Mouse (Mus musculus): Measurements from ENCODE around the gene Eaf2. TPM values are rescaled to one million over a fixed set of nuclear protein-coding genes. Genes with fewer than 3 reads are reported as not detected.

The Eaf2 gene
- total RNA-seq, 4 experiments from 2014 or later = 0.67 TPM; not detected in 3

- no peak for DNase-seq (ENCODE audit: low spot score in 2 of 2)
These were observed 104.5 kb downstream of the Eaf2 start for GRCm38 (mm10) chr16:36770191-36770771.

DNA sequence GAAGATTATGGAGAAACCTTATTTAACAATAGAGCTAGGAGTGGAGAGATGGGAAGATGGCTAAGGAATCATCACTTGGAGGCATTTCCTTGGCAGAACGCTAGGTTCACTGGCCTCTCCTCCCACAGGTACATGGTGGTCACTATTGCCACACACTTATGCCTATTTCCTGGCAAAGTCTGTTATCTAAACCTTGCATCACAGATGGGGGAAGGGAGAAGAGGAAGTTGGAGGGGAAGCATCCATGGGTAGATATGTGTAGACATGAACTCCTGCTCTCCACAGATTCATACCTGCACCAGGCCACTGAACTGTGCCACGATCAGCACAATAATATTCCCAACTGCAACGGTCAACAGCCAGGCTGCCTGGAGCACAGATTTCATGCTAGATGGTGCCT lies 122.8 kb downstream of the Eaf2 start:
- no peak for DNase-seq (ENCODE audit: low spot score in 2 of 2)

- no peak for DNase-seq (ENCODE audit: low spot score in 2 of 2)
These were observed 127.0 kb downstream of the Eaf2 start for GRCm38 (mm10) chr16:36747767-36748166.

- no peak for DNase-seq (ENCODE audit: low spot score in 2 of 2)
These were observed 127.7 kb downstream of the Eaf2 start for GRCm38 (mm10) chr16:36747068-36747467.

DNA sequence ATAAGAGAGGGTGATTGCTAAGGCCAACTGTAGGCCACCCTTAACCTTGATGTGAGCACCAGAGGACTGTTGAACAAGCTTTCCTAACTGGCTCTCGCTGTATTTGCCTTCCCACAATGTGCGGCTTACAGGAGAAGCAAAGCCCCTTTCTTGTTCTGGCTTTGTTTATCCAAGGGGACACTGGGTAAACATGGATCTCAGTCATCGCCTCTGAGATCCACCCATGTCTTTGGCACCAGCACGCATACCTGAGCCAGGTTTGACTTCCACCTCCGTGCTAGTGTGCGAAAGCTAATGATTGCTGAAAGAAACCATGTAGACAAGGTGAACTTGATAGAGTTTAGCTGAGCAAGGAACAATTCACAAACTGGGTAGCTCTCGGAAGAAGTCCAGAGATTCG lies 131.2 kb downstream of the Eaf2 start:
- DNase-seq (ENCODE audit: low spot score in 2 of 2) = no peak

Small RNA genes lying within 50 kb of the gene (microRNA-seq; reads per million reads assigned to microRNA genes)
- gene Gm22617 = not detected

Other genes with a start within 250 kb of the Eaf2 start
- under 1 TPM; 0.27 to 0.65 (median 0.43) TPM for gene Cd86, start 208.9 kb downstream of the Eaf2 start, total RNA-seq (2022)
- under 1 TPM in 2 of 4 experiments, not detected in 2; 0.17 to 0.20 TPM for gene Ildr1, start 181.0 kb downstream of the Eaf2 start, total RNA-seq (2022)
- 1 to 10 TPM in 2 of 4 experiments, under 1 TPM in 2; 0.51 to 2.5 (median 1.5) TPM for gene Slc15a2, start 90.0 kb downstream of the Eaf2 start, total RNA-seq (2022)
- 1 to 10 TPM; 3.9 to 4.9 (median 4.8) TPM for gene Iqcb1, start 46.6 kb downstream of the Eaf2 start, total RNA-seq (2022)
- gene Golgb1, start 137 bp upstream of the Eaf2 start, total RNA-seq (2022) = 10 to 100 TPM; 27.1 to 32.0 (median 28.2) TPM
- gene Hcls1, start 60.0 kb upstream of the Eaf2 start, total RNA-seq (2022) = 1 to 10 TPM in 3 of 4 experiments, under 1 TPM in 1; 0.89 to 2.0 (median 1.7) TPM
- 100 to 1,000 TPM; 312 to 390 (median 343) TPM for gene Fbxo40, start 115.5 kb upstream of the Eaf2 start, total RNA-seq (2022)
- 1 to 10 TPM in 1 of 4 experiments, under 1 TPM in 3; 0.39 to 1.7 (median 0.52) TPM for gene Polq, start 136.8 kb upstream of the Eaf2 start, total RNA-seq (2022)

Measured in gastrocnemius, adult 8-10 months (tissue).